Mouse (Mus musculus) left cerebral cortex, postnatal 14 days (tissue): ENCODE data around the gene Sgta. TPM values are rescaled to one million over a fixed set of nuclear protein-coding genes. Genes with fewer than 3 reads are reported as not detected.

Experiments
- DNase-seq, 2 experiments: peaks; one replicate each; pipeline ENCODE4 v3.0.0; 2021 to 2022; ENCODE audit warnings: low spot score in 2 of 2, mixed read lengths in 1 of 2
- intact Hi-C: fragments of 180-260 bp; cut with DNase I; formaldehyde crosslinking; loops from one replicate; pipeline ENCODE4 v1.15.1; 2025
- long read RNA-seq, 2 experiments: library from polyadenylated mRNA; stranded (forward); transcript quantifications; one replicate each; pipeline ENCODE4 v2.0.0; 2021
- total RNA-seq, 2 experiments: library from RNA; stranded (reverse); gene quantifications; 2 replicates each; pipeline ENCODE4 v1.2.3; 2021

Sgta gene
- 100 to 1,000 TPM; 178 to 186 TPM for total RNA-seq
- long read RNA-seq, experiment 1, transcript Sgta-202 (12 exons, 1,964 nt) = major isoform, 252 of 423 reads
- long read RNA-seq, experiment 1, transcript Sgta-201 (12 exons, 1,969 nt) = minor isoform, 91 of 423 reads
- long read RNA-seq, experiment 1, partial matches to known transcripts = 17 of 423 reads
- long read RNA-seq, experiment 1, other reads (novel, unspliced or antisense) = 63 of 423 reads
- long read RNA-seq, experiment 2, transcript Sgta-202 (12 exons, 1,964 nt) = major isoform, 229 of 364 reads
- long read RNA-seq, experiment 2, transcript Sgta-201 (12 exons, 1,969 nt) = minor isoform, 55 of 364 reads
- long read RNA-seq, experiment 2, partial matches to known transcripts = 23 of 364 reads
- long read RNA-seq, experiment 2, other reads (novel, unspliced or antisense) = 57 of 364 reads

DNA sequence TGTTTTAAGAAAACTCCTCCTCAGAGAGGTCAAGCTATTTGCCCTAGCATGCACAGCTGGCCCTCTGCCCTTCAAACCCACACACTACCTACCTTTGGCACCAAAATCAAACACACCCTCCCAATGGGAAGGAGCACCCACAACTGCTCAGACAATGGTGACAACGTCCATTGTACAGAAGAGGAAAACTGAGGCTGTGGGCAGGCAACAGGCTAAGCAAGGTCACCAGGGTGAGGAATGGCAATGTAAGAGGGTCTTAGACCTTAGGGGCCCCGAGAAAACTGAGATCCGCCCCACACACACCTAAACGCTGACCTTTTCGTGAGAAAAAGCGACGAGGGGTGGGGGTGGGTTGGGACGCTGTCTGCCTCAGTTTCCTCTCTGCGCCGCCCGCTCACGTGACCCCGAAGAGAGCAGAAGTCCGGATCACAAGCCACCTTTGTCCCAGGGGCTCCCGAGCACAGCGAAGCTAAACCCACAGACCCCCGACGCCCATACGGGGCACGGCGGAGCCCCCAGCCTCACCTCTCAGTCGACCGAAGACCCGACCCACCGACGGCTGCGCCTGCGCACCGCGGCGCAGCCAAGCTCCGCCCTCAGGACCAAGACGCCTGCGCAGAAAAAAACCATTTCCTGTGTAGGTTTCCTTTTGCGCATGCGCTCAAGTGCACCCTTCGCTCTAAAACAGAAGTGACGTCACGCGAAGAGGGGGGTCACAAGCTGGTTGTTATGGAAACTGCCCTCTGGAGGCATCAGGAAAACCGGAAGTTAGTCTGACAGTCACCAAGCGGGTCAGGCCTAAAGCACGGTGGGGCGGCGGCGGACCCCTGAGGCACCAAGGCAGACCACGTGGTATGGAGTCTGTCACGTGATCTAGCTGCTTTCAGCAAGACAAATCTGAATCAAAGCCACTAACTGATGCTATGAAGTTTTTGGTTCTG lies at the start of gene Sgta:
Gene Sgta (minus strand): TSS at position 579 of the 941 bp plus-strand sequence.
- intact Hi-C loops = no loop called here
- peak; percentile 99 to 100 for DNase-seq

DNA sequence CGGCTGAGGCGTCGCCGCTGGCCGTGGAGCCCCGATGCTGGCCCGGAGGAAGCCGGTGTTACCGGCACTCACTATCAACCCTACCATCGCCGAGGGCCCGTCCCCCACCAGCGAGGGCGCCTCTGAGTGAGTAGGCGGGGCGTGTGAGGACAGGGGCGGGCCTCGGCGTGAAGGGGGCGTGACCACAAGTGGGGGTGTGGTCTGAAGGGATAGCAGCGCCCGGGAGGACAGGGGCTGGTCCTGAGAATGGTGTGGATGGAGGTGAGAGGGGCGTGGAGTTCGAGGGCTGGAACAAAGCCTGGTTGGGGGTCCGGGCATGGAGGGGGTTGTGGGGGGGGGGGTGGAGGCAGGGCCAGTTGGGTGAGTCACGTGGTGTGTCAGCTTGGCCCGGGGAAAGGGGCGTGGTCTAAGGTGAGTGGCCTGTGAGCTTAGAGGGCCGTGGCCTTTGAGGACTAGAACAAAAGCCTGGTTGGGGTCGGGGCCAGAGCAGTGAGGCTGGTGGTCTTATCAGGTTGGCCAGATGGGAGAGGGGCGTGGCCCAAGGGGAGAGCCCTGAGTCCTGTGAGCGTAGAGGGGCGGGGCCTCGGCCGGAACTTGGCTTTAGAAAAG lies 46.2 kb upstream of the Sgta start:
- intact Hi-C loops = no loop called here
- peak; percentile 80 to 83 for DNase-seq

DNA sequence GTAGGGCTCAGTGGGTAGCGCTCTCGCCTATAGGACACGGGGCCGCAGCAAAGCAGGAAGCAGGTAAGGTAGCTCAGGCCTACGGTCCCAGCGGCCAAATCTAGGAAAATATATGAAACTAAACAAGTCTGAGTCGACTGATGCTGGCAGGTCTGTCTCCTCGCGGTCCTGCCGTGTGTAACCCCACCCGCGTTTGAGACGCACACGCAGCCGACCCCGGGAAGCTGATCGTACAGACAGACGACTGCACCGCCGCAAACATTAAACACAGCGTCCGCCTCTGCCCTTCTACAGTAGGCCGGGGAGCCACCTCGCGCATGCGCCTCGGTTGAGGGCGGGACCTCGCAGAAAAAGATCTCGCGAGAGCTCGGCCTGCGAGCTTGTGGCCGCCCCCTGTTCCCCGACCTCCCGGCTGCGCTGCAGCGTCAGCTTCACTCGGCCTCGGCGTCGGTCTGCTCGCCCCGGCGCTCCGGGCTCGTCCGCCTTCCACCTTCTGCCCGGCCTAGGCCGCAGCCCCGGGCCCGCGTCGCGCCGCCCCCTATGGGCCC lies 45.7 kb upstream of the Sgta start, which contains the start of gene Map2k2:
Gene Map2k2 (plus strand): TSS at position 351 of the 548 bp plus-strand sequence.
- intact Hi-C loops = no loop called here
- DNase-seq = peak; percentile 96

DNA sequence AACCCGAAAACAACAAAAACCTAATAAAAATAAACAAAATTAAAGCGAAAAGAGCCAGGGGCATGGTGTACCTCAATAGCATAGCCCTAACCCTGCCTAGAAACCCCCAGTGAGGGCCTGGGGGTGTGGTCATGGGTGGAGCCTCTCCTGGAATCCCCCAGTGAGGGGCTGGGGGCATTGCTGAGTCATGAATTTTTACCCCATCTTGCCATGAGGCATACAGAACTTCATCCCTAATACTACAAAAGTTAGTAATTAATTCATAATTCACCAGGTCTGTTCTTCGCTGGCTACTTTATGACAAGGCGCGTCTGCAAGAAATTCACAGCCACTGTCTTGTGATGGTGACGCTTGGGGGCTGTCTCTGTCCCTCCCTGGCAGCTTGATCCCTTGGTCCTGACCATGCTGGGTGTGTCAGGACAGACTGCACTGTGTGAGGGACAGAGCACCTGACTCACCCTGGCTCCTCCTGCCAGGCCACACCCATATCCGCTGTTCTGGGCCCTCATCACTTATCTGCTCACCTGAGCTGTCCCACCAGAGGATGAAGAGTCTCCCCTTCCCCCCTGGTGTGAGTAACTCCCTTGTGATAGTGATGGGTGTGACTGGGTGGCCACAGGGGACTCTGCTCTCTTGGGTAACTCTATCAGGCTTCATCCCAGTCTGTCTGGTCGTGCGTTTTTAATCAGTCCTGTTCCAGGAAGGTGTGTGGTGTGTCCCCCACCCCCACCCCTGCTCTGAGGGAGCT lies 35.1 kb upstream of the Sgta start:
- intact Hi-C loops = no loop called here
- no peak for DNase-seq

DNA sequence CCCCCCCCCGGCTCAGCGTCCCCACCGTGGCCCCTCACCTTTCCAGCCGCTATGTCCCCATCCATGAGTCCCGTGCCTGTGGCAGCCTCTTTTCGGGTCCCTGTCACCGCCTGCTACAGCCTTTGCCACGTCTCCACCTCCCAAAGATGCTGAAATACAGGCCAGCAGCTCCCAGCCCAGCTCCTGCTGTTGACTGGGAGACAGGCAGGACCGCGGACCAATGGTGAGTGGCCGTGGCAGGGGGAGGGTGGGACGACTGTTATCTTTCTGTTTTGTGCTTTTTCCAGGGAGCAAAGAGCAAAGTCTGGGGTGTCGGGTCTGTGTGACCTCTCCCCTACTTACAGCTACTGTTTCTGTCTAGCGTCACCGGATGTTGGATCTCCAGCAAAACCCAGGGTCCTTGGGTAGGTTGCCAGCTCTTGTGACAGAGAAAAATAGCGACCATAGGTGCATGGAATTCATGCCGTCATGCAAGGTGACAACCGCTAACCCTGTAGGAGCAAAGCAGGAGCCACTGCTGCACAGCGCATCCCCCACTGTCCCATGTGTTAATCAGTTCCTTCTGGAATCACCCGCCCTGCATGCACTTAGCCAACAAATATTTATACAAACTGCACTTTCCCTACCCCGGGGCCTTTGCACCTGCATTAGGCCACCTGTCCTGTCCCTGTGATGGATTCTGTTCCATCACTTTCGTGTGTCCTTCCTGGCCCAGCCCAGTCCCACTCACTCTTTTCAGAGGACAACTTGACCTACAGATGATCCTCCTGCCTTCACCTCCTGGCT lies 32.7 kb upstream of the Sgta start:
- intact Hi-C loops = no loop called here

DNA sequence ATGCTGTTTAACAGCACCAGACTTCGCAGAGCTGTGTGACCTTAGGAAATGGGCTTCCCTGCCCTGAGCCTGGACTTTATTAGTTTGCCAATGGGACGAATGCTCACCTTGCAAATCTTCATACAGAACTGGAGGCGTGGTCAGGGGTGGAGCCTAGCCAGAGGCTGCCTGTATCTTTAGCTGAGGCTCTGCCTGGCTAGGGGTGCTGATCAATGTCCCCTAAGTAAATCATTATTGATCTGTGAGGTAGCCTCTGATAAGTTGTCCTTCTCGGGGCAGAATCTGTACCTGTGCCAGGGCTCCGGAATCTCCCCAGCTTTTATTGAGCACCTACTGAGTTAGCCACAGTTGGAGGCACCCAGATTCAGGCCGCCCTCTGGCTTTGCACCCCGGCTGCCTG lies 30.6 kb upstream of the Sgta start:
- intact Hi-C loops = no loop called here
- no peak for DNase-seq

More for the DNA sequence above, 32.7 kb upstream of the Sgta start:
- DNase-seq = peak in 1 of 2 experiments; percentile 30

DNA sequence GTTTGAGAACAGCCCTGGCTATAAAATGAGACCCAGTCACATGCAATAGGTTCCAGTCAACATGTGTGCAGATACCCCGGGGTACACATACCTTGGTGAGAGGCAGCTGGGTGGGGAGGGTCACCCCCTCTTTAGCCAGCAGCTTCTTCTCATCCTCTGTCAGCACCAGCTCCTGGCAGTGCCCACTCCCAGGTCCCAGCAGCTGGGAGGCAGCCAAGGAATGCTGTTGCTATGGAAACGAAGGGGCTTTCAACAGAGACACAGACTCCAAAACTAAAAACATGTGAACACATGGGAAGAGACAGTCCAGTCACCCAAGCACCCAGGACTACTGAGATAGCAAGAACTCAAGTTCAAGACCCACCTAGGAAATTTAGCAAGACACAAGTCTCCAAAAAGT lies 29.2 kb upstream of the Sgta start:
- peak; percentile 32 to 46 for DNase-seq
- intact Hi-C loops = no loop called here

DNA sequence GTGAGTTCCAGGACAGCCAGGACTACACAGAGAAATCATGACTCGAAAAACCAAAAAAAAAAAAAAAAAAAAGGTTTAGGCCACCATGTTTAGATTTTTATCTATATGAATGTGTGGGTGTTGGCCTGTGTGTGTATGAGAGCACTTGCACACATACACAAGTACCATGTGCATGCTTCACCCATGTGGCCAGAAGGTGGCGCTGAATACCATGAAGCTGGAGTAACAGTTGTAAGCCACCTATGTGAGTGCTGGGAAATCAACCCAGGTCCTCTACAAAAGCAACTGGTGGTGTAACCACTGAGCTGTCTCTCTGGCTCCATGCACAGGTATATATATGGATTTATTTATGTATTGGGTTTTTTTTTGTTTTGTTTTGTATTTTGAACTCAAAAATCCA lies 27.0 kb upstream of the Sgta start:
- intact Hi-C loops = no loop called here

DNA sequence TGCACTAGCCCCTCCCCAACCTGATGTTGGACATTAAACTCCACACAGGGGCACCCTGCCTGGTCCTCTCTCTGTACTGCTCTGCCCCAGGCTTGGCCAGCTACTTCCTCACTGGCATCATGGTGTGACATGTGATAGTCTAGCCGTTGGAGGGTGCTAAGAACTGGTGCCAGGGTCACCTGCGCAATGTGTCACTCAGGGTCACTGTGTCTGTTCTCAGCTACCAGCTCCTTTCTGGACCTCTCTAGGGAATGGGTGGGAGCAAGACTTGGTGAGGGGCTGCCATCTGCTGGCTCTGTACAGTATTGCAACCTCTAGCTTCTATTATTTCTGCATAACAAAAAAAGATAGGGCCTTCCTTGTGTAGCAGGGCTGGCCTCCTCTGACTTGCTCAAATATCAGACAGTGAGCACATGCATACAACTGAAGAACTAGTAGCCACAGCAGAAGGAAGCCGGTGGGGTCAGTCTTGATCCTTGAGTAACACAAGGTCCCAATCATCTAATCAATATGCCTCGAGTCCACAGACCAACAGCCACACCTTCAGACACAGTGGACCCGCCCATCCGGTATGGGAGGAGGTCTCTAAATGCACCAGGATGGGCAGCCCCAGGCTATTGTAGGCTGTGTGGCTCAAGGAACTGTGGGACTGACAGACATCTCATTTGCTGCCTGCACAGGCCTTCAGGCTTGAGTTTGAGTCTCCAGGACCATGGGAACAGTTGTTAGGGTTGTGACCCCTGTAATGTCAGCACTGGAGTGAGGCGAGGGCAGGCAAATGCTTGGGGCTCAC lies 22.4 kb upstream of the Sgta start:
- DNase-seq = peak; percentile 82 to 86
- intact Hi-C loops = loop anchor here (5.0 kb wide), 1 partner anchor 85 kb away; no protein-coding TSS in a partner anchor

More for the DNA sequence above, 27.0 kb upstream of the Sgta start:
- no peak for DNase-seq

DNA sequence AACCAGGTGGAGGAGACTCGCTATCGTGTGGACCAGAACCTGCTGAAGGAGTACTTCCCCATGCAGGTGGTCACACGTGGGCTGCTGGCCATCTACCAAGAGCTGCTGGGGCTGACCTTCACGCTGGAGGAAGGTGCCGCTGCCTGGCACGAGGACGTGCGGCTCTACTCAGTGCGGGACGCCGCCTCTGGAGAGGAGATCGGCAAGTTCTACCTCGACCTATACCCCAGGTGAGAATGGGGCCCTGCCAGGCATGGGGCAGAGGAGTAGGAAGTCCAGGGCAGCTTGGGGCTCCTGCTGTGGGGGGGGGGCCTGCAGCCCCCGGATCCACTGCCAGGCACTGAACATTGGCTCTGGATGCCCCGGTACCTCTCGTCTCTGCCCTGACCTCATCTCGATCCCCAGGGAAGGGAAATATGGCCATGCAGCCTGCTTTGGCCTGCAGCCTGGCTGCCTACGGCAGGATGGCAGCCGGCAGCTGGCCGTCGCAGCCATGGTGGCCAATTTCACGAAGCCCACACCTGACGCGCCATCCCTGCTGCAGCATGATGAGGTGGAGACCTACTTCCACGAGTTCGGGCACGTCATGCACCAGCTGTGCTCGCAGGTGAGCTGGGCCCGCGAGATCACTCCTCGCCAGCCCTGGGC lies 20.2 kb upstream of the Sgta start:
- DNase-seq = no peak
- intact Hi-C loops = loop anchor here (5.0 kb wide), 1 partner anchor 83 kb away; no protein-coding TSS in a partner anchor

DNA sequence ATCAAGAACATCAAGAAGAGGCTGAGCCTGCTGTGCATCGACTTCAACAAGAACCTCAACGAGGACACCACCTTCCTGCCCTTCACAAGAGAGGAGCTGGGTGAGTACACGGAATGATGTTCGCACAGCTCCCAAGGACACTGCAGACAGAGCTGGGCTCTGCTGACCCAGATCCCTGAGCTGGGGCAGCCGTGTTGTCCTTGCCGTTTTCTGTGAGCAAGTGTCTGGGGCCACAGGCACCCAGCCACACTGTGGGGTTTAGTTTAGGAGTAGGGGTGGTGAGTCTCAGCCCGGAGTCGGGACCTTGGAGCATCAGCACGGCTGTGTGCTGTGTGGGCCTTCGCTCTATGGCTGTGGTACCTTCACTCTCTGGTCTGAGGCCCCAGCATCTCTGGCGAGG lies 17.9 kb upstream of the Sgta start:
- no peak for DNase-seq
- intact Hi-C loops = no loop called here

DNA sequence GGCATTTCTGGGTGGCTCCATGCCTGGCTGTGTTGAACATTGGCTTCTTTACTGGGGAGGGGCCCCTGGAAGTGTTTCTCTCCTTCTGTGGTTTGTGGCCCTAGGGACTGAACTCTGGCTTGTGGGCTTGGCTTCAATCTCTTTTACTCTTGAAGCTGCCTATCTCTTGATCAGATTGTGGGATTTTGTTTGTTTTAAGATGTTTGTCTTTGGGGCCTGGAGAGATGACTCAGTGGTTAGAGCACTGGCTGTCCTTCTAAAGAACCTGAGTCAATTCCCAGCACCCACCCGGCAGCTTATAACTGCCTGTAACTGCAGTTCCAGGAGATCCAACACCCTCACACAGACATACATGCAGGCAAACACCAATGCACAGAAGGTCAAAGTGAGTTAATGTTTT lies 16.4 kb upstream of the Sgta start:
- intact Hi-C loops = no loop called here
- no peak for DNase-seq

DNA sequence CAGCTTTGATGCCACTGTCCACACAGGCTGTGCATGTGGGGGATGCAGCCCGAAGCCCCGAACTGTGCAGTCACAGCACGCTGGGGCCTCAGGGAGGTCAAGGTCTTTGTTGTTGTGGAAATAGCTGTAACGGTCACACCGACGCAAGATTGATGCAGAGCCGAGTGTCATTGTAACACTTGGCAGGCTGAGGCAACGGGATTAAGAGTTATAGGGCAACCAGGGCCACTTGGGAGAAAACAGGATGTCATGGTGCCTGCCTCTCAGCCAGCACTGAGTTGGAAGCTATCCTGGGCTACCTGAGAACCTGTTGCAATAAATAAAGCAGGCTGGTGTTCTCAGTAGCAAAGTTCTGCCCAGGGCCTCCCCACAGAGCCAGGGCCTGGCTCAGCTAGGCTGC lies 15.8 kb upstream of the Sgta start:
- DNase-seq = no peak
- intact Hi-C loops = no loop called here

DNA sequence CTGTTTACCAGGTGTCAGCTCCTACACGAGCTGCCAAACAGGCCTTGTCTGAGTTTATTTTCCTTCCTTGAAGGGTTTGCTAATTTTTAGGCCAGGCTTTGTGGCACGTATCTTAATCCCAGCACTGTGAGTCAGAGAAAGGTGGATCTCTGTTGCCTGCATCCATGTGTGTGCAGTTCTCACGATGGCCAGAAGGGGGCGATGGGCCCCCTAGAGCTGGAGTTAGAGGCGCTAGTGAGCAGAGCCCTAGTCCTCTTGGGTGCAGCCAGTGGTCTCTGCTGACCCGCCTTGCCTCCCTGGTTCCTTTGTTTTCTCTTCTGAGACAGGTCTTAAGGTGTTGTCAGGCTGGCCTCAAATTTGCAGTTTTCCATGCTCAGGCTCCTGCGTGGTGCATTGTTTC lies 13.5 kb upstream of the Sgta start:
- no peak for DNase-seq
- intact Hi-C loops = no loop called here

DNA sequence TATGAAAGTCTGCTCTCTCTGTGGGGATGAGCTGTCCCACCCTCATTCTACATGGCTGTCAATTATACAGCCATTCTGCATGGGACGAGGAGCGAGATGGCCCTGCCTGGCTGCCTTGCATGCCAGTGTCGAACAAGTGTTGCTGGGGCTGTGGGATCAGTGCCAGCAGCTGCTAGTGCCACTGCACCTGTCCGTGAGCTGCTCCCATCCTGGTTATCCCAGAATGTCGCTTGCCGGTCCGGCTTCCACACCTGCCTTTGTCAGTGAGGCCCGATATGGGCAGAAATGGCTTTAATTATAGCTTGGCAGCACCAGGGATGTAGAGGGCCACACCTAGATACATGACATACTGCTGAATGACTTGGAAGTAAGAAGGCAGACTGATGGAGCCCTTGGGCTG lies 12.3 kb upstream of the Sgta start:
- intact Hi-C loops = no loop called here
- no peak for DNase-seq

DNA sequence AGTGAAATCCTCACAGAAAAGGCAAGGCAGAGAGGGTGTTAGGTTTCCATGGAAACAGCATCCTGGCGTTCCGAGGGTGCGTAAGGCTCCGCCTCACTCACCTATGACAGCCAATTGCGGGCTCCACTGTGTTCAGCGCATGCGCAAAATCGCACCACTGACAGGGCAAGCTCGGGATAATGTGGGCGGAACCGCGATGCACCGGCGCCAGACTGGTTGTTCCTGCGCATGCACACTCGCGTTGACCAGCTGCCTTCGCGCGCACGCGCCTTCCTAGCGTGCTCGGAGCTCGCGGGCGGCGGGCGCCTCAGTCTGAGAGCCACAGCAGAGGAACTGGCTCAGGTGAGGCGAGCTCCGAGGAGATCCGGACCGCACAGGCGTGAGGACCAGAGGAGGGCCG lies 9.9 kb upstream of the Sgta start, which contains the start of gene Thop1:
Gene Thop1 (plus strand): TSS at position 200 of the 400 bp plus-strand sequence.
- intact Hi-C loops = no loop called here
- DNase-seq = peak; percentile 98 to 99

DNA sequence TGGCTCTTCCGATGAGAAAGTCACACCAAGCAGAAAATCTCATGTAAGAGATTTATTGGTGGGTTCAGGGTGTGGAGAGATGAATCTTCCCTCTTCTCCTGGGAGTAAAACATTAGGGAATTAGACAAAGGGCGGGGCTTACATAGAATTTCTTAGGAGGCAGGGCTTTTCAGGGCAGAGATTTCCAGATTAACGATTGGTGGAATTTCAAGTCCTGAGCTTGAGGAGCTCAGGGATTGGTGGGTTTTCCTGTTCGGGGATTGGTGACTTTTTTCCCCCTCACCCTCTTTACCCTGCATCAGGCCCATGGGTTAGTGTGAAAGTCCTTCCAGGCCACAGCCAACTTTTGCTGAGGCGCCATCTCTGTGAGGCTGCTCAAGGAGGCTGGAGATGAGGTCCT lies 8.7 kb upstream of the Sgta start:
- intact Hi-C loops = no loop called here
- DNase-seq = no peak
